Mouse (Mus musculus) heart, embryonic 11.5 days (tissue): ENCODE measurements around the gene Srsf10. TPM values are rescaled to one million over a fixed set of nuclear protein-coding genes. Genes with fewer than 3 reads are reported as not detected.

Experiments used
- ATAC-seq: fragments of 200-750 bp; cut with Nextera tagmentation; replicated peaks from 2 replicates; pipeline ENCODE4 v1.8.0; 2017; ENCODE audit warnings: moderate library complexity; ENCODE audit not compliant: insufficient number of reproducible peaks, low FRiP score, low TSS enrichment
- H3K27ac ChIP-seq: fragments of 300-500 bp; sonication (generic); 2 replicates; pipeline ENCODE4 v1.5.1; 2014; ENCODE audit warnings: mild to moderate bottlenecking, low read depth, low read length
- H3K27me3 ChIP-seq: fragments of 300-500 bp; sonication (generic); 2 replicates; pipeline ENCODE4 v1.6.1; 2014; ENCODE audit warnings: mild to moderate bottlenecking, low read length, mixed read lengths; ENCODE audit not compliant: control insufficient read depth, insufficient read depth
- H3K36me3 ChIP-seq: fragments of 300-500 bp; sonication (generic); 2 replicates; pipeline ENCODE4 v1.6.1; 2014; ENCODE audit warnings: mild to moderate bottlenecking, low read length, moderate library complexity, mixed read lengths; ENCODE audit not compliant: control insufficient read depth, insufficient read depth
- H3K4me1 ChIP-seq: fragments of 300-500 bp; sonication (generic); 2 replicates; pipeline ENCODE4 v1.6.1; 2014; ENCODE audit warnings: low read length; ENCODE audit not compliant: control insufficient read depth, insufficient read depth
- H3K4me2 ChIP-seq: fragments of 300-500 bp; sonication (generic); 2 replicates; pipeline ENCODE4 v1.6.1; 2014; ENCODE audit warnings: mild to moderate bottlenecking, moderate library complexity
- H3K4me3 ChIP-seq: fragments of 300-500 bp; sonication (generic); 2 replicates; pipeline ENCODE4 v1.5.1; 2014; ENCODE audit warnings: low read depth, low read length
- H3K9ac ChIP-seq: fragments of 300-500 bp; sonication (generic); 2 replicates; pipeline ENCODE4 v1.6.1; 2014; ENCODE audit warnings: mild to moderate bottlenecking, low read depth, low read length, moderate library complexity
- H3K9me3 ChIP-seq: fragments of 300-500 bp; sonication (generic); replicated peaks from 2 replicates; pipeline ENCODE4 v1.6.1; 2016; ENCODE audit warnings: low read length; ENCODE audit not compliant: control insufficient read depth
- WGBS: fragments of 180-500 bp; shearing (Covaris S2); extraction: QIAGEN DNeasy Blood & Tissue Kit; methylation state at CpG from one replicate; pipeline ENCODE4 v1.1.7; 2014; ENCODE audit not compliant: insufficient replicate concordance; 5-methylcytosine and 5-hydroxymethylcytosine counted together
- polyA plus RNA-seq: library from polyadenylated mRNA; unstranded; fragments of >200 nt; fragmentation: Nextera tagmentation; extraction: Ambion mirVana; gene quantifications from 2 replicates; pipeline ENCODE4 v1.2.1, GENCODE M21; 2014

Gene Srsf10
- polyA plus RNA-seq, 1 experiment from 2014 or later = 202 TPM

DNA sequence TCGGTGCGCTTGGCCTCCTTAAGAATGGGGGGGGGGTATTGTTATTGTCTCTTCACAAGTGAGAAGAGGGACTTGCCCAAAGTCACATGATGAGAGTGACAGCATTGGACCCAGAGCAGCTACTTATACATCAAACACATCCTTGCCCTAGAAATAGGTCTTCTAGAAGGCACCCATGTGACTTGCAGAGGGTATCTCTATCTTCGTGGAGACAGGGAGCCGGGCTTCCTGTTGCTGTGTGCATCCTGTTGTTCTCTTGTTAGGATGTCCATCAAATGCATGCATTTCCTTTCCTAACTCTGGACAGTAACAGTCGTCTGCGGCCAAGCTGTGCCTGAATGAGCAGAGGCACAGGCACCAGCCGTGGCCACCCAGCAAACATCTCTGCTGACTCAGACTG is 56.0 kb downstream of the Srsf10 start:
- Histone ChIP-seq H3K9me3 (no peaks in the 10 kb centered on the region), H3K9ac (no peak overlapping the region), H3K4me3 (no peak overlapping the region), H3K27me3 (0 out of 2 replicates have a peak, but pooled peaks cover 3% of the 10 kb centered on the region), H3K36me3 (no peaks in the 10 kb centered on the region), H3K4me1 (peaks cover 6% of the 10 kb centered on the region; the same call in 1 of the 2 replicates), H3K27ac (no peak overlapping the region), H3K4me2 (no peak overlapping the region)
- WGBS = 60% methylated on average over 7 of the region's 7 CpGs
- no peak for ATAC-seq

DNA sequence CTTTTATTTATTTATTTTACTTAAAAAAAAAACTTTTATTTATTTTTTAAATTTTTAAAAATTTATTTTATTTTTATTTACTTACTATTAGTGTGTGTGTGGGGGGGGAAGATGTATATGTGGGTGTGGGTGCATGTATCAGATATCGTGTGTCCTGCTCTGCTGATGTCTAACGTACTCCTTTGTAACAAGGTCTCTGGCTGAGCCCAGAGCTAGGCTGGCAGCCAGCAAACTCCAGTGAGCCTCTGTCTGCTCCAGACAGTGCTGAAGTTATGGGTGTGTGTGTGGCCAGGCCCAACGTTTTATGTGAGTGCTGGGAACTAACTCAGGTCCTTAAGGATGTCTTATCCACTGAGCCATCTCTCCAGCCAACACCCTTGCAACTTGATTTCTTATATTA is 56.6 kb downstream of the Srsf10 start:
- H3K27me3 ChIP-seq = no peaks in the 10 kb centered on the region
- ATAC-seq = no peak
- no peak overlapping the region for H3K4me3 ChIP-seq
- H3K4me1 ChIP-seq = peaks cover 6% of the 10 kb centered on the region; the same call in 1 of the 2 replicates
- H3K4me2 ChIP-seq = no peak overlapping the region
- H3K36me3 ChIP-seq = no peaks in the 10 kb centered on the region
- H3K9ac ChIP-seq = 0 out of 2 replicates have a peak overlapping the region, but pooled peaks have one; percentile 5
- H3K27ac ChIP-seq = no peak overlapping the region
- 62% methylated on average over 3 of the region's 3 CpGs for WGBS
- H3K9me3 ChIP-seq = no peaks in the 10 kb centered on the region

DNA sequence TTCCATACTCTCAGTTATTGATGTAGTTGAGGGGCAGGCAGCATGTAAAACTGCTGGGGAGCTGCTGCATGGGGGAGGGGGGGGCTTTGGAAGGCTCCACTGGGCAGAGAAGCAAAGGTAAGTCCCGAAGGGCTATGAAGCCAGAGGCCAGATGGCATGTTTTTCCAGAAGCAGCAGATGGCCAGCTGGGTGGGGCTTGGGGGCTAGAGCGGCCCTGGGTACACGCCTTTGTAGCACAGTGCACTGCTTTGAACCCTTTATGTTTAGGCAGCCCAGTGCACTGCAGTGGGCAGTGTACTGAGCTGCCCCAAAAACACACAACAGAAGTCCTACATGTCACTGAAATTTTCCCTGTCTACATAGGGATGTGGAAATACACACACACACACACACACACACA is 57.3 kb downstream of the Srsf10 start:
- no peaks in the 10 kb centered on the region for H3K9me3 ChIP-seq
- H3K36me3 ChIP-seq = no peaks in the 10 kb centered on the region
- H3K27me3 ChIP-seq = no peaks in the 10 kb centered on the region
- no peak overlapping the region for H3K9ac ChIP-seq
- peaks cover 6% of the 10 kb centered on the region; the same call in 1 of the 2 replicates for H3K4me1 ChIP-seq
- 46% methylated on average over 3 of the region's 3 CpGs for WGBS
- H3K27ac ChIP-seq = no peak overlapping the region
- ATAC-seq = no peak
- no peak overlapping the region for H3K4me2 ChIP-seq
- no peak overlapping the region for H3K4me3 ChIP-seq

DNA sequence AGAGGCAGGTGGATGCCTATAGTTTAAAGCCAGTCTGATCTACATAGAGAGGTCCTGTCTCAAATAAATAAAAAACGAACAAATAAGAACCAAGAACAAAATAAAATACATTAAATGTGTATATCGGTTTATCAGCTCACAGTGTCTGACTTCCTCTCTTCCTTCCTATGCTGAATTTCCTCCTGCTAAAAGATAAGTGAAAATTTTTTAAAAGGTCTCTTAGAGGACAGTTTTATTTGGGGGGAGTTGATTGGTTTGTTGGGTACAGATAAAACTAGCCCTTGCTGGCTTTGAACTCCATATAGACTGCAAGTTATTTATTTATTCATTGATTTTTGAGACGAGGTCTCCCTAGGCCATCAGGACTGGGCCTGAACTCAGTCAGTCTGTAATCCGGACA is 57.9 kb downstream of the Srsf10 start:
- H3K36me3 ChIP-seq = no peaks in the 10 kb centered on the region

DNA sequence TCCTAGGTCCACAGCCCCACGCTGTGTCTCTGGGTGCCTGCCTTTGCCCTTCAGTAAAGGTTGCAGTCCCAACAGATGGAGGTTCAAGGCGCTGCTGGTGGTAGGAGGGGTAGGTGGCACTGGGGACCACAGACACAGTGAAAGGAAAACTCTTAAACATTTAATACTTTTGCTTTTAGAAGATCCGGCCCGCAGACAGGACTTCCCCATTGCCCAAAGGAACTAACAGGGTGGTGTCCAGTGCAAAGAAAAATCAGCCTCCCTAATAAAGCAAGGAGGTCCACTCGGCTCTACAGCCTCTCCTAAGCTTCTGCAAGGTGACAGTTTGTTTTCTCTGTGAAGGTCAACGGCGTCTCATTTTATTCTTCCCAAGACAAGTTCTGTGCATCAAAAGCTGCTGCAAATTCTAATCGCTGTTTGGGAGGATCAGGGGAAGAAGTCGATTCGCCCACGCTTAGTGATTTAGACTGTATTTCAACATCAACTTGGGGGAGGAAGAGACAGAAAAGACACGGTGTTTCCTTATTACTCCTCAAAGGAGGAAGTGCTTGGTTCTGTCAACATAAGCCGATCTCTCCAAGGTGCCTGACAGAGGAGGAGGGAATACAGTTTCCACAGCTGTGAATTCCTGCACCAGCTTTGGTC is 63.2 kb downstream of the Srsf10 start:
- 81% methylated on average over 13 of the region's 13 CpGs for WGBS
- Histone ChIP-seq H3K36me3 (no peaks in the 10 kb centered on the region), H3K27ac (no peak overlapping the region), H3K9ac (no peak overlapping the region), H3K4me2 (no peak overlapping the region), H3K27me3 (0 out of 2 replicates have a peak, but pooled peaks cover 3% of the 10 kb centered on the region), H3K4me1 (0 out of 2 replicates have a peak, but pooled peaks cover 6% of the 10 kb centered on the region), H3K9me3 (no peaks in the 10 kb centered on the region), H3K4me3 (no peak overlapping the region)
- ATAC-seq = no peak

More for the DNA sequence above, 57.9 kb downstream of the Srsf10 start:
- no peak overlapping the region for H3K9ac ChIP-seq
- no peak overlapping the region for H3K4me3 ChIP-seq
- 0 out of 2 replicates have a peak, but pooled peaks cover 3% of the 10 kb centered on the region for H3K27me3 ChIP-seq
- no peak overlapping the region for H3K27ac ChIP-seq
- no peaks in the 10 kb centered on the region for H3K9me3 ChIP-seq
- 55% methylated on average over 4 of the region's 4 CpGs for WGBS
- no peak overlapping the region for H3K4me2 ChIP-seq
- peaks cover 6% of the 10 kb centered on the region; the same call in 1 of the 2 replicates for H3K4me1 ChIP-seq
- ATAC-seq = no peak

DNA sequence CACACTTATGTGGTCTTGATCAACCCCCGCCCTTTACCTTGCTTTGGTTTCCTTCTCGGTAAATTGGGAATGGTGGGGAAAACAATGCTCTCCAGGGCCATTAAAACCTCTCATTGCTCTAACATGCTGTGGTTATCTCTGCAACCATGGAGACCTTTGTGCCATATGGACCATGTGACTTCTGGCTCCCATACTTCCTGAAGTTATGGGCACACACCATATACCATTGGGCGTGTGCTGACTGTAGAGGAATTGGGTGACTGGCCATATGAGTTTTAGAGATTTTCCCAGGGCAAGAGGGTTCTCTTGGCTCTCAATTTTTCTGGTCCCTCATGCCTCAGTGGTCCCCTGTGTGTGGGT is 63.7 kb downstream of the Srsf10 start:
- no peak overlapping the region for H3K4me3 ChIP-seq
- 0 out of 2 replicates have a peak, but pooled peaks cover 6% of the 10 kb centered on the region for H3K4me1 ChIP-seq
- H3K27me3 ChIP-seq = 0 out of 2 replicates have a peak, but pooled peaks cover 3% of the 10 kb centered on the region
- H3K9ac ChIP-seq = no peak overlapping the region
- ATAC-seq = no peak
- no peaks in the 10 kb centered on the region for H3K9me3 ChIP-seq
- 86% methylated on average over 3 of the region's 3 CpGs for WGBS
- H3K36me3 ChIP-seq = no peaks in the 10 kb centered on the region
- no peak overlapping the region for H3K27ac ChIP-seq
- H3K4me2 ChIP-seq = no peak overlapping the region

Other genes with a start within 250 kb of the Srsf10 start
- gene Ifnlr1, start 169.5 kb upstream of the Srsf10 start, polyA plus RNA-seq = 0.17 and 0.20 TPM in 2 replicates
- not detected in 2 replicates for gene Il22ra1, start 127.6 kb upstream of the Srsf10 start, polyA plus RNA-seq
- not detected in 2 replicates for gene Myom3, start 96.0 kb upstream of the Srsf10 start, polyA plus RNA-seq
- 138 and 144 TPM in 2 replicates for gene Pnrc2, start 18.1 kb downstream of the Srsf10 start, polyA plus RNA-seq
- 0.25 and 0.73 TPM in 2 replicates for gene Cnr2, start 39.6 kb downstream of the Srsf10 start, polyA plus RNA-seq
- gene Fuca1, start 65.0 kb downstream of the Srsf10 start, polyA plus RNA-seq = 42.4 and 46.5 TPM in 2 replicates
- gene Hmgcl, start 90.7 kb downstream of the Srsf10 start, polyA plus RNA-seq = 75.9 and 84.0 TPM in 2 replicates
- gene Gale, start 108.0 kb downstream of the Srsf10 start, polyA plus RNA-seq = 30.2 and 31.8 TPM in 2 replicates
- gene Lypla2, start 116.9 kb downstream of the Srsf10 start, polyA plus RNA-seq = 68.6 and 71.5 TPM in 2 replicates
- 46.0 and 51.9 TPM in 2 replicates for gene Pithd1, start 131.5 kb downstream of the Srsf10 start, polyA plus RNA-seq
- gene Eloa, start 166.0 kb downstream of the Srsf10 start, polyA plus RNA-seq = 34.8 and 39.8 TPM in 2 replicates
- 287 and 345 TPM in 2 replicates for gene Rpl11, start 197.7 kb downstream of the Srsf10 start, polyA plus RNA-seq